Mouse (Mus musculus) adrenal gland, postnatal 0 days (tissue): ENCODE data around the gene Olfr800. TPM values are rescaled to one million over a fixed set of nuclear protein-coding genes. Genes with fewer than 3 reads are reported as not detected.

Experiments
- polyA plus RNA-seq: library from polyadenylated mRNA; unstranded; fragments of >200 nt; fragmentation: Nextera tagmentation; extraction: Ambion mirVana; gene quantifications from 2 replicates; pipeline ENCODE4 v1.2.1, GENCODE M21; 2015

Gene Olfr800
- polyA plus RNA-seq = not detected in 2 replicates

DNA sequence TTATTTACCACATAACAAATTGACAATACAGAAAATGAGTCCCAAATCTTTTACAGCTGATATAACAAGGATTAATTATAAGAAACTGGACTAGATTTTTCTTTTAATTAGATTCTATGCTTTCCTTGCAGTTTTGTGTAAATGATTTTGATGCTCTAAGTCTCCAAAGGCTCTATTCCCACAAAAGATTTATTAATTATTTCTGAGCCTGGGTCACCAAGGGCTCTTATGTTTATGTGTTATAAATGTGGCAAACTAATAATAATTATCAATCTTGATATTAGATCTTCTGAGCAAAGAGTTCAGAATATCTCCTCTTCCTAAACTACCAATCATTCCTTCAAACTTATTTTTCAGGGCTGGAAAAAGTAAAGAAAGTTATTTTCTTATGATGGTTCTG lies at the start of gene Olfr800:
Gene Olfr800, plus strand, starts transcription at position 301 of the 400 bp plus-strand sequence.

DNA sequence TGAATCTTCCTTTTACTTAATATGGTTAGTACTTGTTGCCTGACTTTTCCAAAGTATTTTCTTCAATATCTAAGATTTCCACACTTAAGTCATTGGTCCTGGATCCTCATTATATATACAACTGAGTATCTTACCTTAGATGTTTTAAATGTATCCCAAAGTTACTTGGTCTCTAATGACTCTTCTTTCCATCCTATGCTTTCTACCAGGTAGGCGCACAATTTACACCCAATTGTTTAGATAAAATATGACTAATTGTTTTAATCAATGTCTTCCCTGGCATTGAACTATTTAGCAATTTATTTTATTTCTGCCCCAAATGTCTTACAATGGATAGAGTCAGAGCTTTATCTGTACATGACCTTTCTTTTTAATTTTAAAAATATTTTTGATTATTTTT lies 45.0 kb upstream of the Olfr800 start, which contains the start of gene Olfr796:
Gene Olfr796, minus strand, starts transcription at position 101 of the 400 bp plus-strand sequence.

DNA sequence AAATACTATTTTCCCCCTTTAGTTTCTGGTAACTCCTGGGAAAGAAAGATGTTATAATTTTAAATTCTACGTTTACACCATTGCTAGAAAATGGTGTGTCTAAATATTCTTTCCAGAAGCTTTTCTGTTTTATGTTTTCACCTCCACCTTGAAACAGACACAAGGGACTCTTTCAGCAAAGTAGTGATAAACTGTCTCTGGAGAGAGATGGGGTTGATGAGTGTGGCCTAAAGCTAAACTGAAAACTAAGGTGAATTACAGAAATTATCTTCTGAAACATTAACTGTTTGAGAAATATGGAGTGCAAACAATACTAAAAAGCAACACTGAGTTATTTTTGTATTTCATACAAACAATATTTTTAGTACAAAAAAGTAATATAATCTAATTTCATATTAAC lies 29.7 kb upstream of the Olfr800 start, which contains the start of gene Olfr798:
Gene Olfr798, minus strand, starts transcription at position 101 of the 400 bp plus-strand sequence.

DNA sequence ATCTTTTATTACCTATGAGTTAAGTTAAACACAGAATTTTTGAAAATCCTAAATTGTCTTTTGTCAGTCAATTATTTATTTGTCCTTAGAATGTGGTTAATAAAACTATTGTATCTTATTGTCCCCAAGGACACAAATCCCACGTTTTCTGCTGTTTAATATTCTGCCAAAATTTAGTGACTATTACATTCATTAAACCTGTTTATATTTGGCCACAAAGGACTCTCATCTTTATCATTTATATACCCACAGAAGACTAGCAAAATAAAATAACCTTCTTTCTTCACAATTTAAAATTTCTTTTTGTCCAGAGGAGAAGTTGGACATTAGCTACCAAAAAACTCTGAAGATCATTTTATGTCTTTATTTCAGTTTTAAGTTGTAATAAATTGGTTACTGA lies 20.3 kb upstream of the Olfr800 start, which contains the start of gene Olfr799:
Gene Olfr799, plus strand, starts transcription at position 301 of the 400 bp plus-strand sequence.

DNA sequence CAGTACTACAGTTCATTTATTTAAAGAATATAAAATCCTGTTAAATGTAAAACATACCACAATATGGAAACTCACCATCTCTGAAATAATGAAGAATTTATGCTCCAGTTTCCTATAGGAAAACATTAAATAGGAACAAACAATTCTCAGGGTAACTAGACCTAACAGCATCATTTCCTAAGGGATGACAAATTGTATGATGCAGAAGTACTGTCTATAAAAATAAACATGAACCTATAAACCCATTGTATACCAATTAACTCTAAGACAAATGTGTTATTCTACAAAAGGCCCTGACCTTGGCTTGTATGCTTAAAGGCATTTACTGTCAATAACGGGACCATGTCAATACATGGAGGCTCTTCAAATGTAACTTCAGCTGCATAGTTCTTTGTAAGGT lies 16.3 kb downstream of the Olfr800 start, which contains the start of gene Olfr801:
Gene Olfr801, minus strand, starts transcription at position 101 of the 400 bp plus-strand sequence.

DNA sequence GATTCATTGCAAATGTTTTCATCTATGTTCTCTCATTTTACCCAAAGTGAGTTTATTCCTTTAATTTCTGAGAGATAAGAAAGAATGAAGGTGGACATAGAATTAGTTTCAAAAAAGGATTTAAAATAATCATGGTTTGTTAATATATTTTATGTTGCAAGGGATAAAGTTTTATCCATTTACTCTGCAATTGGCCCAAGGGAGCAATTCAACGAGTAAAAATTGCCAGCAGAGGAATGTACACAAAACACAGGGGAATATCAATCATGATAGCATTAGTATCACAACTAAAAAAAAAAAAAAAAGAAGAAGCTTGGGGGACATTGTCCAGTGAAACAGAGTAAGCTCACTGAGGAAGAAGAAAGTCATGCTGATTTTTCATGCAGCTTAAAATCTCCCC lies 30.6 kb downstream of the Olfr800 start, which contains the start of gene Olfr802:
Gene Olfr802, minus strand, starts transcription at position 101 of the 400 bp plus-strand sequence.

DNA sequence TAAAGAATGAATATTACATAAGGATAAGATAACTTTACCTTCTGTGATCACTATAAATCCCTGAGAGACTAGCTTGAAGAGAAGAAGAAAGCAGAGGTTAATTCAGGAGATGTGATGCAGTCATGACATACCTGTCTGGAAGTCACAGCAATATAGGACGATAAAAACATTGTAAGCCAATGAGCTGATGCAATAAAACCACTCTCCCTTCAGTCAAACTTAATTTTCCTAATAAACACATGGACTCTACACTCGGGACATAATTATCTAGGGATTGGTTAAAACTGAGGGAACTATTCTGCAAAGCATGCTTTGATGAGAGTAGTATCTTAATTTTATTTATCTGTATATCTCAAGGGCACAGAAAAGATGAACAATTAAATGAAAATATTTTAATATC lies 36.7 kb downstream of the Olfr800 start, which contains the start of gene Olfr803:
Gene Olfr803, minus strand, starts transcription at position 101 of the 400 bp plus-strand sequence.

DNA sequence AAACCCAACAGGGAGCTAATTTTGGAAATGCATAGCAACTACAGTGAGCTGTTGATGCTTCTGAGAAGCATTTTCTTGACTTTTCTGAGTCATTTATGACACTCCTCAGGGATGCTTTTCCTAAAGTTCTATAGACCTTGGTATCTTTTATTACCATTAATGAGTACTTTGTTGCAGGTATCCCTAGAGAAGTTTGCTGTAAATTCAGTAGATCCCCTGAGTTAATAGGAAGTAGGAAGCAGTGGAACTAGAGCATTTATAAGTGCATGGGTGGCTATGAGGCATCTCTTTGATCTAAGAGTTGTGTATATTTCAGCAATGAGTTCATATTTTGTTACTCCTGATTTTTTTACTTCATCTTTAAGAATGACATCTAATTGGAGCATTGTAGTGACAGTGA lies 45.4 kb downstream of the Olfr800 start, which contains the start of gene Olfr804:
Gene Olfr804, plus strand, starts transcription at position 301 of the 400 bp plus-strand sequence.

Other genes with a start within 250 kb of the Olfr800 start
- not detected in 2 replicates for gene Olfr786, start 230.4 kb upstream of the Olfr800 start, polyA plus RNA-seq
- not detected in 2 replicates for gene Olfr787, start 195.8 kb upstream of the Olfr800 start, polyA plus RNA-seq
- not detected in 2 replicates for gene Olfr788, start 186.7 kb upstream of the Olfr800 start, polyA plus RNA-seq
- not detected in 2 replicates for gene Olfr789, start 172.9 kb upstream of the Olfr800 start, polyA plus RNA-seq
- gene Olfr790, start 159.2 kb upstream of the Olfr800 start, polyA plus RNA-seq = not detected in 2 replicates
- gene Olfr791, start 135.9 kb upstream of the Olfr800 start, polyA plus RNA-seq = not detected in 2 replicates
- not detected in 2 replicates for gene Olfr792, start 118.5 kb upstream of the Olfr800 start, polyA plus RNA-seq
- not detected in 2 replicates for gene Olfr794, start 90.0 kb upstream of the Olfr800 start, polyA plus RNA-seq
- gene Olfr796, start 45.1 kb upstream of the Olfr800 start, polyA plus RNA-seq = not detected in 2 replicates
- not detected in 2 replicates for gene Olfr798, start 29.8 kb upstream of the Olfr800 start, polyA plus RNA-seq
- not detected in 2 replicates for gene Olfr799, start 20.2 kb upstream of the Olfr800 start, polyA plus RNA-seq
- not detected in 2 replicates for gene Olfr801, start 16.2 kb downstream of the Olfr800 start, polyA plus RNA-seq
- gene Olfr802, start 30.5 kb downstream of the Olfr800 start, polyA plus RNA-seq = 0.03 and 0.04 TPM in 2 replicates
- gene Olfr803, start 36.6 kb downstream of the Olfr800 start, polyA plus RNA-seq = not detected in 2 replicates
- not detected in 2 replicates for gene Olfr804, start 45.5 kb downstream of the Olfr800 start, polyA plus RNA-seq
- gene Olfr805, start 71.7 kb downstream of the Olfr800 start, polyA plus RNA-seq = not detected in 2 replicates
- not detected in 2 replicates for gene Olfr806, start 84.2 kb downstream of the Olfr800 start, polyA plus RNA-seq
- not detected in 2 replicates for gene Olfr807, start 100.1 kb downstream of the Olfr800 start, polyA plus RNA-seq
- gene Olfr808, start 107.8 kb downstream of the Olfr800 start, polyA plus RNA-seq = not detected in 2 replicates
- not detected in 2 replicates for gene Olfr809, start 116.9 kb downstream of the Olfr800 start, polyA plus RNA-seq
- gene Olfr810, start 137.2 kb downstream of the Olfr800 start, polyA plus RNA-seq = not detected in 2 replicates
- gene Olfr811, start 146.7 kb downstream of the Olfr800 start, polyA plus RNA-seq = not detected in 2 replicates
- not detected in 2 replicates for gene Olfr812, start 188.4 kb downstream of the Olfr800 start, polyA plus RNA-seq
- not detected in 2 replicates for gene Olfr813, start 197.7 kb downstream of the Olfr800 start, polyA plus RNA-seq
- not detected in 2 replicates for gene Olfr814, start 222.2 kb downstream of the Olfr800 start, polyA plus RNA-seq
- not detected in 2 replicates for gene Olfr815, start 248.2 kb downstream of the Olfr800 start, polyA plus RNA-seq